Mouse (Mus musculus): ENCODE results near the gene Sh3tc1. TPM values are rescaled to one million over a fixed set of nuclear protein-coding genes. Genes with fewer than 3 reads are reported as not detected.

The Sh3tc1 gene
- polyA plus RNA-seq, 1 experiment from 2014 or later, result 16.8 TPM

DNA sequence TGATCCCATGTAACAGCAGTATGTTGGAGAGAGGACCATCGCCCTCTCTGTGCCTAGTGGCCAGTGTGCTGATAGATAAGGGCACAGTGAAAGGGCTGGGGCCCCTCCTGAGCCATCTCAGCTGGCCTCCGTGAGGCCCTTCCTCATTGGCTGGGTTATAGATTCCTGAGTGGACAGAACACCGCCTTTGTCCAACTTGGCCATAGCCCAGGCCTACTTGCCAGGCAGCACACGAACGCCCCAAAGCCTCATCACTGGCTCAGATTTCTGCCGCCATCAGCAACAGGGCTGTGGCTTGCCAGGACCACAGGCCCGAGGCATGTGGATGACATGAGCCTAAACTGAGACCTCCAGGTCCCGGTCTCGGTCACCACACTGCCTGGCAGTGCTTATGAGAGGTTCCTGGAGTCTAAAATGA lies 68.3 kb downstream of the Sh3tc1 start:
- H3K4me2 ChIP-seq (ENCODE audit: low read depth, low read length), result no peak overlapping the region
- WGBS, result 43% methylated on average over 9 of the region's 9 CpGs
- H3K27me3 ChIP-seq (ENCODE audit: control insufficient read depth, insufficient read depth, low read depth, low read length), result no peaks in the 10 kb centered on the region
- no peak overlapping the region for H3K4me3 ChIP-seq (ENCODE audit: low read length)
- H3K27ac ChIP-seq (ENCODE audit: low read length), result peak overlapping the region; percentile 79
- no peaks in the 10 kb centered on the region for H3K9me3 ChIP-seq (ENCODE audit: control insufficient read depth, low read length)
- H3K36me3 ChIP-seq (ENCODE audit: control insufficient read depth, insufficient read depth, low read length), result no peaks in the 10 kb centered on the region
- peaks cover 55% of the 10 kb centered on the region for H3K4me1 ChIP-seq (replicated peaks; ENCODE audit: control insufficient read depth, insufficient read depth, low read length)
- no peak overlapping the region for H3K9ac ChIP-seq (ENCODE audit: low read length)
- peak; percentile 58 for ATAC-seq (ENCODE audit: low read depth)

- no peaks in the 10 kb centered on the region for H3K36me3 ChIP-seq (ENCODE audit: control insufficient read depth, insufficient read depth, low read length)
- ATAC-seq (ENCODE audit: low read depth), result peak; percentile 44
- peaks cover 55% of the 10 kb centered on the region for H3K4me1 ChIP-seq (replicated peaks; ENCODE audit: control insufficient read depth, insufficient read depth, low read length)
- H3K4me2 ChIP-seq (ENCODE audit: low read depth, low read length), result peak overlapping the region; percentile 13
- no peak overlapping the region for H3K4me3 ChIP-seq (ENCODE audit: low read length)
- no peaks in the 10 kb centered on the region for H3K9me3 ChIP-seq (ENCODE audit: control insufficient read depth, low read length)
- peak overlapping the region; percentile 53 for H3K9ac ChIP-seq (ENCODE audit: low read length)
- peak overlapping the region; percentile 79 for H3K27ac ChIP-seq (ENCODE audit: low read length)
- no peaks in the 10 kb centered on the region for H3K27me3 ChIP-seq (ENCODE audit: control insufficient read depth, insufficient read depth, low read depth, low read length)
- 19% methylated on average over 6 of the region's 6 CpGs for WGBS
Observed at GRCm38 (mm10) chr5:35670412-35670801, 69.4 kb downstream of the Sh3tc1 start.

DNA sequence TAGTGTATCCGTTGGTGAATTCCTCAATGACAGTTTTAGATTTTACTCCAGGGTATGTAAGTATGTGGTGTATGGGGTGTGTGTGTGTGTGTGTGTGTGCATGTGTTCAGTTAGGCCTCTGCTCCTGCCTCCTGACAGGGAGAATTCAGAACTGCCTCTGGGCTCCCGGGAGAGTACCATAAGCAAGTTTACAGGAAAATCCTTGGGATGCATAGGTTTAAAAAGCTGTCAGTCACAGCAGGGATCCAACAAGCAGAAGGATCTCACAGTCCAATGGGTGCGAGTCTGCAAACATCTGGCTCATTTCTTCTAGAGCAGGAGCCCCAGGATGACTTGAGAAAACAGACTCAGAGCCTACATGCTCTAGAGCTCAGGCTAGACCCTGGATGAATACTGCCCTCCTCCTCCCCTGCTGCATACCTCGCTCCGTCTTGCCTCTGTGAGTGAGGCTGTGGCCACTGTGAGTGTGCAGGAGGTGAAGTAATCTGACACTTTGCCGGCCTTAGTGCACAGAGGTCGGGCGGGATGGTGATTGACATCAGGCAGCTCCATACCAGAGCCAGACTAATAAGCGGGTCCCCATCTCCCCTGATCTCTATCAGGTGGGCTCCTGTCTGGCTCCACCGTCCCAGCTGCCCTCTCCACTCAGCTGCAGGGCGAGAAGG lies 69.9 kb downstream of the Sh3tc1 start:
- Histone ChIP-seq H3K27me3 (ENCODE audit: control insufficient read depth, insufficient read depth, low read depth, low read length) (no peaks in the 10 kb centered on the region), H3K9me3 (ENCODE audit: control insufficient read depth, low read length) (no peaks in the 10 kb centered on the region), H3K4me3 (ENCODE audit: low read length) (no peak overlapping the region), H3K9ac (ENCODE audit: low read length) (peak overlapping the region; percentile 10), H3K4me1 (replicated peaks; ENCODE audit: control insufficient read depth, insufficient read depth, low read length) (peaks cover 55% of the 10 kb centered on the region), H3K4me2 (ENCODE audit: low read depth, low read length) (peak overlapping the region; percentile 13), H3K36me3 (ENCODE audit: control insufficient read depth, insufficient read depth, low read length) (no peaks in the 10 kb centered on the region), H3K27ac (ENCODE audit: low read length) (peak overlapping the region; percentile 79)
- 0 out of 2 replicates have a peak, but pooled peaks have one; percentile 0 for ATAC-seq (ENCODE audit: low read depth)
- 24% methylated on average over 11 of the region's 11 CpGs for WGBS

- Histone ChIP-seq H3K36me3 (ENCODE audit: control insufficient read depth, insufficient read depth, low read length) (no peaks in the 10 kb centered on the region), H3K9me3 (ENCODE audit: control insufficient read depth, low read length) (no peaks in the 10 kb centered on the region), H3K4me2 (ENCODE audit: low read depth, low read length) (no peak overlapping the region), H3K9ac (ENCODE audit: low read length) (no peak overlapping the region), H3K27me3 (ENCODE audit: control insufficient read depth, insufficient read depth, low read depth, low read length) (no peaks in the 10 kb centered on the region), H3K27ac (ENCODE audit: low read length) (no peak overlapping the region), H3K4me3 (ENCODE audit: low read length) (no peak overlapping the region), H3K4me1 (replicated peaks; ENCODE audit: control insufficient read depth, insufficient read depth, low read length) (peaks cover 27% of the 10 kb centered on the region)
- 89% methylated on average over 7 of the region's 7 CpGs for WGBS
- ATAC-seq (ENCODE audit: low read depth), result no peak
Observed at GRCm38 (mm10) chr5:35666152-35666551, 73.6 kb downstream of the Sh3tc1 start.

GRCm38 (mm10) chr5:35662021-35662545 lies 77.7 kb downstream of the Sh3tc1 start:
- no peak overlapping the region for H3K27ac ChIP-seq (ENCODE audit: low read length)
- H3K4me1 ChIP-seq (replicated peaks; ENCODE audit: control insufficient read depth, insufficient read depth, low read length), result peaks cover 7% of the 10 kb centered on the region
- no peaks in the 10 kb centered on the region for H3K36me3 ChIP-seq (ENCODE audit: control insufficient read depth, insufficient read depth, low read length)
- no peak overlapping the region for H3K4me2 ChIP-seq (ENCODE audit: low read depth, low read length)
- no peak for ATAC-seq (ENCODE audit: low read depth)
- 69% methylated on average over 9 of the region's 9 CpGs for WGBS
- H3K4me3 ChIP-seq (ENCODE audit: low read length), result no peak overlapping the region
- no peaks in the 10 kb centered on the region for H3K27me3 ChIP-seq (ENCODE audit: control insufficient read depth, insufficient read depth, low read depth, low read length)
- H3K9ac ChIP-seq (ENCODE audit: low read length), result no peak overlapping the region
- H3K9me3 ChIP-seq (ENCODE audit: control insufficient read depth, low read length), result no peaks in the 10 kb centered on the region

- Histone ChIP-seq H3K4me1 (replicated peaks; ENCODE audit: control insufficient read depth, insufficient read depth, low read length) (peaks cover 7% of the 10 kb centered on the region), H3K4me3 (ENCODE audit: low read length) (no peak overlapping the region), H3K9me3 (ENCODE audit: control insufficient read depth, low read length) (no peaks in the 10 kb centered on the region), H3K4me2 (ENCODE audit: low read depth, low read length) (no peak overlapping the region), H3K27me3 (ENCODE audit: control insufficient read depth, insufficient read depth, low read depth, low read length) (no peaks in the 10 kb centered on the region), H3K36me3 (ENCODE audit: control insufficient read depth, insufficient read depth, low read length) (no peaks in the 10 kb centered on the region), H3K9ac (ENCODE audit: low read length) (no peak overlapping the region), H3K27ac (ENCODE audit: low read length) (no peak overlapping the region)
- no peak for ATAC-seq (ENCODE audit: low read depth)
- 60% methylated on average over 6 of the region's 6 CpGs for WGBS
Observed at GRCm38 (mm10) chr5:35661210-35661609, 78.6 kb downstream of the Sh3tc1 start.

DNA sequence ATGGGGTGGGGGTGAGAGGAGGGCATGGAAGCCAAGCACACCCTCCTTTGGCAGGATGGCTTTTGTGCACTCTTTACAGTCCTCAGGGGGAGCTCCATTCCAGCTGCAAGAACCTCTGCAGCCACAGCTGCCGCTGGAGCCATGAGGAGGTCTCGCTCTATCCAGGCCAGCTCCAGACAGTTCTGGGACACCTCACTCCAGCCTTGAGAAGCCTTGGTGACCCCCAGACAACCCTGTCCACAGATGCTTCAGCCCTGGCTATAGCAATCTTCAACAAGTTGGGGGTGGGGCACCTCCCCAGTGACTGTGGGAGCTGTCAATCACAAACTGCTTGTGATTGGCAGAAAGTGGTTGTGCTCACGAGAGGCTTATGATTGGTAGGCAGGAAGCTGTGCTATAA lies 80.3 kb downstream of the Sh3tc1 start:
- Histone ChIP-seq H3K27ac (ENCODE audit: low read length) (no peak overlapping the region), H3K4me3 (ENCODE audit: low read length) (no peak overlapping the region), H3K27me3 (ENCODE audit: control insufficient read depth, insufficient read depth, low read depth, low read length) (no peaks in the 10 kb centered on the region), H3K9ac (ENCODE audit: low read length) (no peak overlapping the region), H3K36me3 (ENCODE audit: control insufficient read depth, insufficient read depth, low read length) (no peaks in the 10 kb centered on the region), H3K4me1 (replicated peaks; ENCODE audit: control insufficient read depth, insufficient read depth, low read length) (peaks cover 7% of the 10 kb centered on the region), H3K9me3 (ENCODE audit: control insufficient read depth, low read length) (no peaks in the 10 kb centered on the region), H3K4me2 (ENCODE audit: low read depth, low read length) (no peak overlapping the region)
- 49% methylated on average over 3 of the region's 3 CpGs for WGBS
- ATAC-seq (ENCODE audit: low read depth), result no peak

DNA sequence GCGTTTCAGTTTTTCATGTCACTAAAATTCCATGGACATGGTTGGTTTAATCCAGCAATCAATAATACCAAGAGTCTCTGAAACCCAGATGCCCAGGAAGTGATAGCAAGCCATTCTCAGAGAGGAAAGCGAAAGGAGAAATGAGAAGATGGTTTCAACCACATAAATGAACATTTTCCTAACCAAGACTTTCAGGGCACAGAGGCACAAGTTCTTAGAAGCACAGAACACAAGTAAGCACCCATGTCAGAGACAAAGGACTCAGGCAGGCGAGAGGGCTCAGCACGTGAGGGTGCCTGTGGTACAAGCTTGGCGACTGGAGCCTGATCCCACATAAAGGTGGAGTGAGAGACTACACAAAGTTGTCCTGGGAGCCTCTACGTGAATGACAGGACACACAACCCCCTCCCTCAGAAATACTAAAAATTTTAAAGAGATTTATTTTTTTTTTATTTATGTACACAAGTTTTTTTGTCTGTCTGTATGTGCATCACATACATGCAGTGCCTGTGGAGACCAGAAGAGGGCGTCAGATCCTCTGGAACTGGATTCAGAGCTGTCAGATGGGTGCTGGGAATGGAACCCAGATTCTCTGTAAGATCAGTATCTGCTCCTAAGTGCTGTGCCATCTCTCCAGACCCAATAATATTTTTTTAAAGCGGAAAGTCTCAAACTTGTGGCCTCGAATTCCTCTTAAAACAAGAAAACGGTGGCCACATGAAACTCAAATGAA lies 83.9 kb downstream of the Sh3tc1 start:
- WGBS, result 87% methylated on average over 10 of the region's 10 CpGs
- Histone ChIP-seq H3K4me1 (replicated peaks; ENCODE audit: control insufficient read depth, insufficient read depth, low read length) (no peaks in the 10 kb centered on the region; the same call in 1 of the 2 replicates), H3K9me3 (ENCODE audit: control insufficient read depth, low read length) (no peaks in the 10 kb centered on the region), H3K4me3 (ENCODE audit: low read length) (no peak overlapping the region), H3K36me3 (ENCODE audit: control insufficient read depth, insufficient read depth, low read length) (no peaks in the 10 kb centered on the region), H3K4me2 (ENCODE audit: low read depth, low read length) (no peak overlapping the region), H3K27me3 (ENCODE audit: control insufficient read depth, insufficient read depth, low read depth, low read length) (no peaks in the 10 kb centered on the region), H3K9ac (ENCODE audit: low read length) (no peak overlapping the region), H3K27ac (ENCODE audit: low read length) (no peak overlapping the region)
- ATAC-seq (ENCODE audit: low read depth), result no peak

- no peaks in the 10 kb centered on the region; the same call in 1 of the 2 replicates for H3K4me1 ChIP-seq (replicated peaks; ENCODE audit: control insufficient read depth, insufficient read depth, low read length)
- H3K4me3 ChIP-seq (ENCODE audit: low read length), result no peak overlapping the region
- H3K27ac ChIP-seq (ENCODE audit: low read length), result no peak overlapping the region; the same call in 1 of the 2 replicates
- WGBS, result 55% methylated on average over 9 of the region's 9 CpGs
- H3K9me3 ChIP-seq (ENCODE audit: control insufficient read depth, low read length), result no peaks in the 10 kb centered on the region
- H3K27me3 ChIP-seq (ENCODE audit: control insufficient read depth, insufficient read depth, low read depth, low read length), result no peaks in the 10 kb centered on the region
- 0 out of 2 replicates have a peak, but pooled peaks have one; percentile 36 for ATAC-seq (ENCODE audit: low read depth)
- H3K9ac ChIP-seq (ENCODE audit: low read length), result no peak overlapping the region
- H3K36me3 ChIP-seq (ENCODE audit: control insufficient read depth, insufficient read depth, low read length), result no peaks in the 10 kb centered on the region
- H3K4me2 ChIP-seq (ENCODE audit: low read depth, low read length), result no peak overlapping the region
Observed at GRCm38 (mm10) chr5:35653743-35654395, 85.9 kb downstream of the Sh3tc1 start.
